Mouse (Mus musculus): ENCODE results near the gene Zdhhc5.

Zdhhc5 gene

GRCm38 (mm10) chr2:84714811-84715561, at the start of gene Zdhhc5:
Gene Zdhhc5, minus strand, starts transcription at chr2:84715180.
- DNase-seq, result peak; percentile 98

- DNase-seq, result no peak
Observed at GRCm38 (mm10) chr2:84762818-84763217, 47.8 kb upstream of the Zdhhc5 start.

GRCm38 (mm10) chr2:84762295-84762694, 47.3 kb upstream of the Zdhhc5 start:
- DNase-seq, result no peak

GRCm38 (mm10) chr2:84761840-84762239, 46.9 kb upstream of the Zdhhc5 start:
- no peak for DNase-seq

- no peak for DNase-seq
Observed at GRCm38 (mm10) chr2:84761309-84761708, 46.3 kb upstream of the Zdhhc5 start.

DNA sequence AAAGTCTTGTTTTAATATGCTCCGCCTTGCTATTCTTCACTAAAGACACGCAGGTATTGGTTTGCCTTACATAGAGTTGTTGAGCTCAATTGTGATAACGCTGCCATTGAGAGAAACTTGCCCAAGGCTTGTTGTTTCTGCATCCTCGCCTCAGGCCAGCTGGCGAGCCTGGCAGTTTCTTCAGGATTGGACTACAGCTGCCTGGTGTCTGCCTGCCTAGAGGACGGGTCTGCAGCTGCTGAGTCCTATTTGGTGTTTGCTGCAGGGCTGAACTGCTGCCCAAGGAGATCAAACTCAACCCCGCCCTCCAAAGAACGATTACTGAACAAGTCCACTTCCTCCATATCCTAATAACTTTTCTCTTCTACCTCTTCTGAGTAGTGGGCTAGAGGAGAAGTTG, 45.8 kb upstream of the Zdhhc5 start:
- DNase-seq, result no peak

GRCm38 (mm10) chr2:84758542-84759127, 43.7 kb upstream of the Zdhhc5 start:
- peak; percentile 58 for DNase-seq

DNA sequence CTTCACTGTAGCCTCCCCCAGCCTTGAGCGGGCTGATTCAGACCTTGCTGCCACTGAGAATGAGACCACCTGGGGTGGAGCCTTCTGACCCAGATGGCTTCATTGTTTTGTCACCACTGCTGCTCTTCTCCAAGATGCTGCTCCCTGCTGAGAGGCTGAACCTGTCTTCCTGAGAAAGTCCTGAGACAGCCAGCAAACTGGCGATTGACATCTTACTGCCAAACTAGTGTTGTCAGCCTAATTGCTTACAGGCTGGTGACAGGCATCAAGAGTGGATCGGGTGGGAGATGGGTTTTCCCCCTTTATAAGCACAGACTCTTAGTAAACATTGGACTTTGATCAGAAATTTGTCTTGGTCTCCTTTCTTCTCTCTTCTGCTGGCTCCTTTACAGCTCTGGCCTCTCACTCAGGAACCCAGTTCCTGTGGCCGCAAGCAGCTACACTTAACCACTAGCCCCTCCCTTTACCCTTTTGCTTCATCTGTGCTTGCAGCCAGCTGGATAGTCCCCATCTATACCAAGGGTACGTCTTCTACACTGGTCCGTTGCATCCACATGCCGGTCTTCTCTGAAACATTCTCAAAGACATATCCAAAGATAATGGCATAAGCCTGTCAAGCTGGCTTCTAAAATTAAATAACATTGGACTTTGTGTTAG, 42.2 kb upstream of the Zdhhc5 start:
- no peak for DNase-seq

DNA sequence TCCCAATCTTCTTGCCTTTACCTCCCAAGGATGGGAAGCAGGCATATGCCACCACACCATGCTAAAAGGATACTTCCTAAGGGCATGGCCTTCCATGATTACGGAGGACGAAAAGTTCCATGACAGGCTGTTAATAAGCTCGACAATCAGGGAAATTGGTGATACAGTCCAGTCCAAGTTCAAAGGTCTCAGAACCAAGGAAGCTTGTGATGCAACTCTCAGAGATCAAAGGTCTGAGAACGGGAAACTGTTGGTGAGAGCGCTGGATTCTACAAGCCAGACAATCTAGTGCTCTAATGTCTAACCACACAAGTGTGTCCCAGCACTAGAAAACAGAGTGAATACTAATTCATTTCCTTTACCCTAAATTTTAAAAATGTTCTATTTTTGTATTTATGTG, 41.3 kb upstream of the Zdhhc5 start:
- DNase-seq, result no peak

GRCm38 (mm10) chr2:84750115-84750514, 35.1 kb upstream of the Zdhhc5 start:
- DNase-seq, result peak; percentile 36

DNA sequence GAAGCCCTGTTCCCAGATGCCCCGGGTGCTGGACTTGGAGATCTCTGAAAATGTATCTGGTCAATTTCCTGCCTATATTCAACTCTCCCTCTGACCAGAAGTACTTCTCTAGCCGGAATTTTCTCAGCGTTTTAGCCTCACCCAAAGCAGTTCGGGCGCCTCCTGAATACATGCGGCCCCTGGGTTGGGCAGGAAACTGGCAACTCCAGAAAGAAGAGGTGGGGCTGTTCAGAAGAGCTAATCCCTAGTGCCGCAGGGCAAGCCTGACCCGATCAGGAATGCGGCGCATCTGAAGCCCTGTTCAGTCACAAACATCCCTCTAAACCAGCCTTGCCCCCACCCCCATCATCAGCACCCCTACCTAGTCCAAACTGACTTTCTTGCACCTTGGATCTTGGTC, 29.1 kb upstream of the Zdhhc5 start:
- DNase-seq, result no peak

DNA sequence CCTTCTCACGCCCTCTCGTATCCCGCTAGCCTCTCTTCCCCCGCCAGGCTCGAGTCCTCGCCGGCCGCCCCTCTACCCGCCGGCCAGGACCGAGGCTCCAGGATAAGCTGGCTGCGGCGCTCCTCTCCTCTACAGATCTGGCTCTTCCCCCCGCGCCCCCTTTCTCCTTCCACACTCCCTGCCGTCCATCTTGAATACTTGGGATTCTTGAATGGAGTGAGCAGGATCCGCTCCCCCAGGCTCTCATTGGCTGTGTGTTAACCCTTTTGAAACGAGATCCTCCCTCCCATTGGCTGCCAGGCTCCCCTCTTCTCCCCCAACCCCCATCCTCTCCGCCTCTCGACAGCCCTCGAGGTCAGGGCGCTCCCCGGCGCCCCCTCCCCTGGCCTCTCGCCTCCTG, 28.6 kb upstream of the Zdhhc5 start, which contains the start of gene Gm19426:
Gm19426 (minus strand) TSS at position 95 of the 400 bp plus-strand sequence.
- DNase-seq, result peak; percentile 73

DNA sequence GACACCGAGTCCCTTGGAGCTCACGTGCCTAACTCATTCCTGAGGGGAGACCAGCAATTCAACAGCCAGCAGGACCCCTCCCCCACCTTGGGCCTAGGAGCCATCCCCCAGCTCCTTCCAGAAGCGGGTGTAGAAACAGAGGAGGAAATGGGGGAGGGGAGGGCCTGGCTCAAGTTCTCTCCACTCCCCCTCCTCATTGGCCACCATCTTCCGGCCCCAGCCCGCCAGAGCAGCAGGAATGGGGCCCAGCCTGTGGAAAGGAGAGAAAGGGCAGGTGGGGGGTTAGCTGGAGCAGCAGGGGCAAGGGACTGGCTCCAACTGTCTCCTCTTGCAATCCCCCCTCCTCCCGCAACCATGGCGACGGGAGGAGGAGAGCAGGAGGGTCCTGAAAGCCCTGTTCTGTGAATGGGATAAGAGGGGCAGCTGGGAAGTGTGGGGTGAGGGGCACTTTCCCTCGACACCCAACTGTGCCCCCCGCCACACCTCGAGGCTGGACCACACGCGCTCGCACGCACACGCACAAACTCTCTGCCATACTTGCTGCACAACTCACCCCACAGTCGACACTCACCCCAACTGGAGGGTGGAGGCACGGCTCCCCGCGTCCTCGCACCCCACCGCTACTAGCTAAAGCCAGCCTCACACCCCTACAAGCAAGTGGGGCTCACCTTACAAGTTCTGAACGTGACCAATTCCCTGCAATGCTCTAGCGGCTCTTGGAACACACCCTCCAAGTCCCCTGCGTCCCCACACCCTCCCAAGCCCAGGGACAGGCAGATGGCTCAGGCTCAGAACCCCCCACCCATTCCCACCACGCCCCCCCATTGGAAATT, 27.7 kb upstream of the Zdhhc5 start:
- DNase-seq, result peak; percentile 41

DNA sequence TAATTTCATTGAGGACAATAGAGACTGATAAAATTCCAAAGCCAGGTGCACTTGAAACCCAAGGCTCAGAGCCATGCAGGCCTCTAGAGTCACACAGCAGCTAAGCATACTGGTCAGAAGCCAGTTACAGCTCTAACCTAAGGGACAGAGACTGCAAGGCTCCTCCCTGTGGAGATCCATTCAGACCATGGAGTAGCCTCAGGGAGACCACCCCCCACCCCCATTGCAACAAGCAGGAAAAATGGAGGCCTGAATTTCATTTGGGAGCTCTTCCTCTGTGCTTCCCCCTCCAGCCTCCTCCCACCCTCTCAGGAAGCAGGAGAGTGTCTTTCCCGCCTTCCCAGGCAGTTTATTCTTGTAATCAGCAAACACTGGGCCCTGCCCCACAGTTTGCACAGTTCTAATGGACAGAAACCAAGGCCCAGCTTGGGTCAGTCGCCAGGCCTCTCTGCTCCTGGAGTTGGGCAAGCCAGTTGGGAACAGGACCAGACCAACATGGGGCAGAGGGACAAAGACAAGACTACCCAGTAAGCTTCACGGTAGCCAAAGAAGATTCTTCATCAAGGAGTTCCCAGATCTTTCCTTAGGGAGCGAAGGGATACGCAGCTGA, 27.0 kb upstream of the Zdhhc5 start:
- peak; percentile 31 for DNase-seq

DNA sequence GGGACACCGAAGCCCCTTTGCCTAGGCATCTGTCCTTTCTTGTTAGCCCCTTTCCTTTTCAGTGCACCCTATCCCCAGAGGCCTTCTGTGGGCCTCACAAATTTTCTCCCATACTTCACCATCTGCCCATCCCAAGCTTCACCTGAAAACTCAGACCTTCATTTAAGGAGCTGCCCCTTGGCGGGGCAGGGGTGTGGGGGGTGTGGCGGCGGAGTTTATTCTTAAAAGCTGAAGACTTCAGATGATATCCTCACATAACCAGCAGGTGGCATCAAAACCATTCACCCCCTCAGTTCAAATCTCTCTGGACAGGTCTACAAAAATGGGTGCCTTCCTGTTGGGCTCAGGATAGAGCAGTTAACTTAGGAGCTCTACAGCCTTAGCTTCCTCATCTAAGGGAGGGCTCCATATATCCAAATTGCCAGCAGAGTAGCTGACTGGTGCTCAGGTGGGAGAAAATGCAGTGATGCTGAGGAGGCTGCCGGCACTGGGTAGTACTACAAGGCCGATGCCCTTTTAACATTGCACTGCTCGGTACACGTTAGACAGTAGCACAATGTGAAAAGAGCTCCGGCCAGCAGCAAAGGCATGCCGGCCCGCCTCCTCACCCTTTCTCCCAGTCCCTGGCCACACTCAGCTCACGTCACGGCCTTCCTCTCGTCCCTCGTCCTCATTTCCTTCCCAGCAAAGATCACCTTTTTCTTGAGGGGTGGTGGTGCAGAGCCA, 25.8 kb upstream of the Zdhhc5 start:
- DNase-seq, result no peak

DNA sequence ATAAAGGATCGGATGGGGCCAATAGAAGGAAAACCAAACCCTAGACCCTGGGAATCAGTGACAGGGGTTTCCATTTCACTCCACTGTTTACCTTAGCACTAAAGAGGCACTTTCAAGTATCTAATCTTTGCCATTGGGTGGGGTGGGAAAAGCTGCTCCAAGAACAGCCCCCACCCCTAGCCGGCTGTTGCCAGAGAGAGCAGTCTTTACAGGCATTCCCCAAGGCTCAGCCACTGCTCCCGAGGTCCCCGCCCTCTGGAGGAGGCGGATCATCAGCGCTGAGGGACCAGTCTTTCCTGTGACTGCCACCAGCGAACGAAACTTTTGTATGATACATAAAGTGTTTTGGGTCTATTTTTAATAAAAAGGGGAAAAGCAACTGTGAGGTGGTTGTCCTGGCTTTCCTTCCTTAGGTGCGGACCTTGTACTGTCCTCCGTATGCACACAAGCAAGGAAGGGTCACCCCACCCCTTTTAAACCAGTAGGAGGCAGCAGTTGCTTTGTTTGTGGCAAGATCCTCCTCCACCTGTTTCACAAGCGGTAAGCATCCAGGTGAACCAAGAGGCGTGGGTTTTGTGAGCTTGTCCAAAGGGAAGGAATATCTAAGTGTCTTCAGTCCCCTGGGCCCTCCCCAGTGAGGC, 23.4 kb upstream of the Zdhhc5 start:
- peak; percentile 40 for DNase-seq

- DNase-seq, result no peak
Observed at GRCm38 (mm10) chr2:84737451-84737925, 22.5 kb upstream of the Zdhhc5 start.

DNA sequence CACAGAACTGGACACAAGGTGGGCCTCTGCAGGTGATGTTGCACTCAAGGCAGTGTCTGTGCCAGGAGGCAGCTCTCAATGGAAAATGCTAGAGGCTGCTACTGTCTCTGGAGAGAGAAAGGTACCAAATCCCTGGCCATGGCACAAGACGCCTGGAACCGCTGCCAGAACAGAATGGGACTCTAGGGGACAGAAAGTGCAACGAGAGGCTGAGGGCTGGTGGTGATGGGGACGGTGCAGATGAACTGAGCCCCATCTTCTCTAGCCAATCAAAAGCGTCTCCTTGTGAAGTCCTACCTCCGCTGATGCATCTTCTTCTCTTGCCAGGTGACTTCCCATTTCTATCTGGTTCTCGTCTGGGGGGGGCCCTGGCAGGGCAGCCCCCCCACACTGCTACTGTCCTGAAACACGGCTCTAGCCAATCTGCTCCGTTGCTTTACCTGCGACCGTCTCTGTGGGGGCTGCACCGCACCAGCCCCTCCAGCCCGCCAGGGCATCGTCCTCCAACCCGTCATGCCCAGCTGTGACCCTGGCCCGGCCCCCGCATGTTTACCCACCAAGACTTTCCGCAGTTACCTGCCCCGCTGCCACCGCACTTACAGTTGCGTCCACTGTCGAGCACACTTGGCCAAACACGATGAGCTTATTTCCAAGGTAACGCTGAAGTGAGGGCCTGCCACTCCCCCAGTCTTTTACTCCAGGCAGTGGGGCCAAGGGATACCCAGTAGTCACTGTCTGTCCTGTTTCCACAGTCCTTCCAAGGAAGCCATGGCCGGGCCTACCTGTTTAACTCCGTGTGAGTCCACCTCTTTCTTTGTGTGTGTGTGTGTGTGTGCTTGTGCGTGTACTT, 21.6 kb upstream of the Zdhhc5 start:
- no peak for DNase-seq

- DNase-seq, result no peak
Observed at GRCm38 (mm10) chr2:84735346-84735920, 20.5 kb upstream of the Zdhhc5 start.

DNA sequence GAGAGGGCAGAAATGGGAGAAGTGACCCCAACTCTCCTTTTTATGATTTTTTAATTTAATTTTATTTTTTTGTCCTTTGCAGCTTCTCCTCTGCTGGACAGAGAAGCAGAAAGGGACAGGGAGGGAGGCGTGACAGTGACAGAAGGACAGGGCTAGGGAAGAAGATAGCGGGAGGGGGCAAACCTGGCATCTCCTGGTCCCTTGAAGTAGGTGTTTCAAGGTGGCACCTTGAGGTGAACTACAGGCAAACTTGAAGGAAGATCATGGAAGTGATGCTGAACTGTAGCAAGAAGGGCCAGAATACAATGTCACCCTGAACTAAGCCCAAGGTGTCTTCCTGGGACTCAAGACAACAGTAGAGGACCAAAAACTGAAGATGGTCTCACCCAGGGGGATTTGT, 19.9 kb upstream of the Zdhhc5 start:
- DNase-seq, result no peak

All from lung, postnatal 14 days (tissue).